Mouse (Mus musculus): ENCODE measurements around the gene Alyref2. TPM values are rescaled to one million over a fixed set of nuclear protein-coding genes. Genes with fewer than 3 reads are reported as not detected.
A peak's percentile ranks its signal among the peaks of the same experiment; 100 is the strongest.
"Not testable (repeated sequence)": the region's sequence is repeated elsewhere in the genome, so short reads cannot be mapped to it uniquely, and the experiment has no call there.

The Alyref2 gene
- 5.5 and 10.9 TPM in 2 replicates for total RNA-seq (2014; fragmentation: Nextera tagmentation)
- 3.5 and 5.3 TPM in 2 replicates for total RNA-seq (2017)

DNA sequence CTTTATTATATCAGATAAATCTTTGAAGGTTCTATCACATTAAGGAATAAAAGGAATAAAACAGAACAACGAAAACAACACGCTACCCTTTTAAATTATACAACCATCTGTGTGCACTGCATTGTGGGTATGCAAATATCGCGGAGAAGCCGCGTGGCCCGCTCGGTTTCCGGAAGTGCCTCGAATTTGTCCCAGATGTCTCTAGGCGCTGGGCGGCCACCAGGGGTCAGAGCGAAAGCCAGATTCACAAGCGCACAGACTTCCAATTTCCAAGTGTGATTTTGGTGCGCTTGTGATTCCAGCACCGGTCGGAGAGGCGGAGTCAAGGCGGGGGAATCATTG is at the start of gene Alyref2:
Gene Alyref2, plus strand, starts transcription at position 229 of the 342 bp plus-strand sequence.
- peak; percentile 65 for ATAC-seq (replicated peaks; ENCODE audit: low FRiP score, low TSS enrichment, poor library complexity, severe bottlenecking)

DNA sequence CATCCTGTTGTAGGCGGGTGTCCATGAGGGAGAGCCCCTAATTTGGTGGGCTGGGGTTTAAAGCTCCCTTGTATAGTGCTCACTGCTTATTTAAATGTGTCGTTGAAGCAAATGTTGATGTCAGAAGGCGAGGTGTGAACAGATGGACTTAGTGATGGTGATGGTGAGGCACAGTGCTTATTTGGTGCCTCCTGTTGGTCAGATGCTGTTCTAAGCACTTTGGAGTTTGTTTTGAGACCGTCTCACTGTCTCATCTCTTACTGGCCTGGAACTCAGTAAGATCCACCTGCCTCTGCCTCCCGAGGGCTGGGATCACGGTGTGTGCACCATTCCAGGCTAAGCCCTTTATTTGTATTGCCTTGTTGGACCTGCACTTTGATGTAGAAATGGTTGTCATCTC is 48.4 kb upstream of the Alyref2 start:
- ATAC-seq (replicated peaks; ENCODE audit: low FRiP score, low TSS enrichment, poor library complexity, severe bottlenecking), result no peak

DNA sequence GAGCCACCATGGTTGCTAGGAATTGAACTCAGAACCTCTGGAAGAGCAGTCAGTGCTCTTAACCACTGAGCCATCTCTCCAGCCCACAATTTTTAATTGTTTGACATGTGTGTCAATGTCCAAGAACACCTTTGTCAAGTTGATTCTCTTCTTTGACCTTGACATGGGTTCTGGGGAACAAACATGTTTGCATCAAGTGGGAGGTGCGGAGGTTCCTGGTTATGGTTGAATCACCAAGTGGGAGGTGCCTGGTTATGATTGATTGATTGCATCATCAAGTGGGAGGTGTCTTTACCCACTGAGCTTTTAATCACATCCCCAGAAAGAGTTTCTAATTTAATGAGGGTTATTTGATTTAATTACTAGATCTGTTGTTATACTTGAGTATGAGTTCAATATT is 45.7 kb upstream of the Alyref2 start:
- ATAC-seq (replicated peaks; ENCODE audit: low FRiP score, low TSS enrichment, poor library complexity, severe bottlenecking), result no peak

DNA sequence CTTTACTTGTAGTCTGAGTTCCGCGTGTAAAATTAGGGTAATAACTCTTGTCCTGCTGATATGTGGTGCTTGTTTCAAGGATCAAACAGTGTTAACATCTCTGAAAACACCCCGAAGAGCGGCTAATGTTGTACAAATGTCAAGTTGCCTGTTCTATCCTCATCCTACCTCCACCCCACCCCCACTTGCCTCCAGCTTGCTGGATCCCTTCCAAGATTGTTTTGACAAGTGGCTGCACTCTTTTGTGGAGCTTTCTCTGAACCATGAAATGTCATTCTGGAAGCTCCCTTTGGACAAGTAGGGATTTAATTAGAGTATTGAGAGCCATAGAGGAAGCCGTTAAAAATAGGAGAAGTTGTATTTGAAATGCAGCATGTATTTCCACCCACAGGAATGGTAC is 43.5 kb upstream of the Alyref2 start:
- ATAC-seq (replicated peaks; ENCODE audit: low FRiP score, low TSS enrichment, poor library complexity, severe bottlenecking), result no peak

DNA sequence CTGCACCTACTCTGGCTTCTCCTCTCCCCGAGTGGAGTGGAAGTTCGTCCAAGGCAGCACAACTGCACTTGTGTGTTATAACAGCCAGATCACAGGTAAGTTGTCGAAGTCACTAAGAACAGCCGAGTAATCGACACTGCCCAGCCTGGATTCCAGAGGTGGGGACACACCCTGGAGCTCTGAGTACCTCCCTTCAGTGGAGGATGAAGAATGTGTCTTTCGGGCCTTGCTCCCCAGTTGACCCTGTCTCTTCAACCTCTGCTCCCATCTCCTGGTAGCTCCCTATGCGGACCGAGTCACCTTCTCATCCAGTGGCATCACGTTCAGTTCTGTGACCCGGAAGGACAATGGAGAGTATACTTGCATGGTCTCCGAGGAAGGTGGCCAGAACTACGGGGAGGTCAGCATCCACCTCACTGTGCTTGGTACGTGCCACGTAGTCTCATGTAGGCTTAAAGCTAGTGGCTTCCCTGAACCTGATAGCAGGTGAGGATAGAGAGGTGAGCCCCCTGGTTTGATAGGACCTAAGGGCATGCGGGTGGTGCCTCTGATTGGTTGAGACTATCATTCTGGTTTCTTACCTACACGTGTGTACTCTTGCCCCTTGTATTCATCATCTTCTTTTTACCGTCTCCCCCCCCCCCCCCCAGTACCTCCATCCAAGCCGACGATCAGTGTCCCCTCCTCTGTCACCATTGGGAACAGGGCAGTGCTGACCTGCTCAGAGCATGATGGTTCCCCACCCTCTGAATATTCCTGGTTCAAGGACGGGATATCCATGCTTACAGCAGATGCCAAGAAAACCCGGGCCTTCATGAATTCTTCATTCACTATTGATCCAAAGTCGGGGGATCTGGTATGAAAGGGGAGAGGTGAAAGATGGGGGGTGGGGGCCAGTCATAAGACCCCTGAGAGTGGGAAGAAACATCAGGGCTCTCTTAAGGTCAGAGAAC is 42.5 kb upstream of the Alyref2 start:
- ATAC-seq (replicated peaks; ENCODE audit: low FRiP score, low TSS enrichment, poor library complexity, severe bottlenecking), result no peak

DNA sequence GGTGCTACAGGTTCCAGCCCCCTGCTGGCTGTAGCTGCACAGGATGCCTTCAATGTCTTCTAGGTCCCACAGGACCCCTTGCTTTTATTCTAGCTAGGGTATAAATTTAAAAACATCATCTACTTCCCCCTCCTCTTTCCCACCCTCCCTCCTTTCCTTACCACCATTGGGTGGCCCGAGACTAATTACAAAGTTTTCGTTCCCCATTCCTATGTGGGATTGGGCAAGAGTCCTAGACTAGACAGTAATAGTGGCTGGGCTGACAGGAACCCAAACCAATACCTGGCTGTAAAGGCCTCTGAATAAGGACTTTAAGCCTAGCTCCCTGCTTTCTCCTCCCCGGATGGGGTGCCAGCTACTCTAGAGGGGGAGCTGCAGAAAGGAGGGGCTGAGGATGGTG is 40.1 kb upstream of the Alyref2 start:
- ATAC-seq (replicated peaks; ENCODE audit: low FRiP score, low TSS enrichment, poor library complexity, severe bottlenecking), result no peak

DNA sequence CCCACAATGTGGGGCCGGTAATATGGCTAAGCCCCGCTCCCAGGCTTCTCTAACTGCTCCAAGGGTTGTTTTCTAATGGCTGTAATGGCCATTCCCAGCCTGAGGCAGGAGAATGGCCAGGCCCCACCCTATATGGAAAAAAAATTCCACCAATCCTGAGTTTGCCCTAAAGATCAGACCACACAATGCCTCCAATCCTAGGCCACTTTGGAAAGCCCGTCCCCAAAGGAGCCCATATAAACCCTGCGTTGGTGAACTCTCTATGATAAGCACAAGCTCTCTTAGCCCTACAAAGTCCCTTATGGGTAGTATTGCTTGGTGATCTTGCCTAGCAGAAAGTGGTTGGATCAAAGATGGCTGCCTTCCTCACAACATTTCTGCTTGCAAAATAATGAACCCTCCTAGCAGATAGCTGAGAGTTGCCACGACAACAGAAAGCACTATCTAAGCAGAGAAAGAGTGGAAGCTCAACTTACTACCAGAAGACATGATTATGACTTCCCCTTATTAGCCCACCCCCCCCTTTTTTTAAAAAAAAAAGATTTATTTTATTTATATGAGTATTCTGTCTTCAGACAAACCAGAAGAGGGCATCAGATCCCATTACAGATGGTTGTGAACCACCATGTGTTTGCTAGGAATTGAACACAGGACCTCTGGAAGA is 37.4 kb upstream of the Alyref2 start:
- no peak for ATAC-seq (replicated peaks; ENCODE audit: low FRiP score, low TSS enrichment, poor library complexity, severe bottlenecking)

DNA sequence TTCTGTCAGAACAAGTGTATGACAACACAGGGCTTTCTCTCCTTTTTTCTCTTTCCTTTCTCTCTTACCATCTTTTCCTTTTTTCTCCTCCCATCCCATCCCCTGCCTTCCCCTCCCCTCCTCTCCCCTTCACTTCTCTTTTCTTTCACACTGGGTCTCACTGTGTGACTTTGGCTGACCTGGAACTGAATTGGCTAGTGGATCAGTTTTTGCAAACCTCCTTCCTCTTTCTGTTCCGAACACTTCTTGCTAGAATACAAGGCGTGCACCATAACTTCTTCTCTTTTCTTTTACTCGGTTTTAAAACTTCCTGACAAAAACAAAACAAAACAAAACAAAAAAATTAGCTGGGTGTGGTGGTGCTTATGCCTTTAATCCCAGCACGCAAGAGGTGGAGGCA is 36.7 kb upstream of the Alyref2 start:
- no peak for ATAC-seq (replicated peaks; ENCODE audit: low FRiP score, low TSS enrichment, poor library complexity, severe bottlenecking)

DNA sequence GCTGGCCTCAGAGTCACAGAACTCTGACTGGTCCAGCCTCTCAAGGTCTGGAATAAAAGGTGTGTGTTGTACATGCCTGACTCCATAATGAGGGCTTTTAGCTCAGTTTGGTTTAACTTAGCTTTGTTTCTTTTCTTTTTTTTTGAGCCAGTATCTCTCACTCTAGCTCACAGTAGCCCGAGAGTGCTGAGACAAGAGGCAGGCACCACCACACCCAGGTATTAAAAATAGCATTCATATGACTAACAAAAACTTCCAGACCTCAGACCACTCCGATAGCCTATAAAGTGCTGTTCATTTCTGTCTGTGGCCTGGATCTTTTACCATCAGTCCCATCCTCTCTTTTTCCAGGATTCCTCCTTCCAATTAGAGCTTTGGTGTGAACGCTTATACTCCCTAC is 33.6 kb upstream of the Alyref2 start:
- no peak for ATAC-seq (replicated peaks; ENCODE audit: low FRiP score, low TSS enrichment, poor library complexity, severe bottlenecking)

DNA sequence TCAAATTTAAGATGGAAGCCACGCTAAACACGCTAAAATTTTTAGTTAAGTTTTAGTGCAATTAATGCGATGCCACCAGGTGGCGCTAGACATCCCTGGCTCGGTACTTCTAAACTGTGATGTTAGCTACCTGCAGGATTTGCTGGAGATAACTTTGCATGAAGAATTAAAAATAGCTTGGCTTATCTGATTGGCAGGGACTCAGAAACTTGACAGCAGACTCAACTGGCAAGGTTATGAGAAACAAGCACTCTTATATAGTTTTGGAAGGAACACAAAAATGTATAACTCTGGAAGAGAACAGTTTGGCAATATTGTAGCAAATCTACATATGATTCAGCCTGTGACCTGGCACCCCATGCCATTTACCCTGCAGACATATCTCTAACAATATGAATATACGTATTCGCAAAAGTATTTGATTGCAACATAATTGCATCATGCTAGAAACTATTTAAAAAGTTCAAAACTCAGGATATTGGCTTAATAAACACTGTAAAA is 32.9 kb upstream of the Alyref2 start:
- ATAC-seq (replicated peaks; ENCODE audit: low FRiP score, low TSS enrichment, poor library complexity, severe bottlenecking), result peak; percentile 59; the same call in 1 of the 2 replicates

DNA sequence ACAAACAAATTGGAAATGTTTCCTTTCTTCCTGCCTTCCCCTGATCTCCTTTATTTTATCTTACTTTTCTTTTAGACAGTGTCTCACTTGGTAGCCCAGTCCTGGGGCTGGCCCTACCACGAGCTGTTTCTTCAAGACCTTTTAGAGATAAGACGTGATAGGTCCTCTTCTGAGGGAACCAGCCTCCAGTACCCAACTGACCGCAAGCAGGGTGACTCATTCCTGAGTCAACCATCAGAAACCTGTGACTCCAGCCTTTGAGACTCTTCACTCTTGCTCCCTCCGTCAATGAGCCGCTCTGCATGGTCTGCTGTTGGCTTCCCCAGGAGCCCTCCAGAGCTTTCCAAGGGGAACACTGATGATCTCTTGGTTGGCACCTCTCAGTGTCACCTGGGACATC is 32.4 kb upstream of the Alyref2 start:
- ATAC-seq (replicated peaks; ENCODE audit: low FRiP score, low TSS enrichment, poor library complexity, severe bottlenecking), result no peak

DNA sequence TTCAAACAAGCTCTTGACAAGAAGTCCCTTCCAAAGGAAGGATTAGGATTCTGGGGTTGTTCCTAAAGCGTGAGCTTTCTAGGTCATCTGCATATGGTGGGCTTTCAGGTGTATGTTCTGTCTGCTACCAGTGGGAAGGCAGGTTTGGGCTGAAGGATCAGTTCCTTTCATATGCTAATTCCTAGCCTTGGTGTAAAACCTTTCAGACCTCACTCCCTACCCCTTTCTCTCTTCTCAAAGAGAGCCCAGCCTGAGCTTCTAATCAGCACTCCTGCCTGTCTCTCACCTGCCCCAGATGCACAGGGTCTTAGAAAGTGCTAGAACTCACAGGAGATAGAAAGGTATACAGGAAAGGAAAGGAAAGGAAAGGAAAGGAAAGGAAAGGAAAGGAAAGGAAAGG is 31.8 kb upstream of the Alyref2 start:
- ATAC-seq (replicated peaks; ENCODE audit: low FRiP score, low TSS enrichment, poor library complexity, severe bottlenecking), result no peak

DNA sequence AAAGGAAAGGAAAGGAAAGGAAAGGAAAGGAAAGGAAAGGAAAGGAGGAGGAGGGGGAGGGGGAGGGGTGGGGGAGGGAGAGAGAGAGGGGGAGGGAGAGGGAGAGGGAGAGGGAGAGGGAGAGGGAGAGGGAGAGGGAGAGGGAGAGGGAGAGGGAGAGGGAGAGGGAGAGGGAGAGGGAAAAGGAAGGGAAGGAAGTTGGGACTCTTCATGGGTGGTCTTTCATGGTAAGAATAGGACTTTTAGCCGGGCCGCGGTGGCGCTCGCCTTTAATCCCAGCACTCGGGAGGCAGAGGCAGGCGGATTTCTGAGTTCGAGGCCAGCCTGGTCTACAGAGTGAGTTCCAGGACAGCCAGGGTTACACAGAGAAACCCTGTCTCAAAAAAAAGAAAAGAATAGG is 31.3 kb upstream of the Alyref2 start:
- not testable (repeated sequence) for ATAC-seq (replicated peaks; ENCODE audit: low FRiP score, low TSS enrichment, poor library complexity, severe bottlenecking)

DNA sequence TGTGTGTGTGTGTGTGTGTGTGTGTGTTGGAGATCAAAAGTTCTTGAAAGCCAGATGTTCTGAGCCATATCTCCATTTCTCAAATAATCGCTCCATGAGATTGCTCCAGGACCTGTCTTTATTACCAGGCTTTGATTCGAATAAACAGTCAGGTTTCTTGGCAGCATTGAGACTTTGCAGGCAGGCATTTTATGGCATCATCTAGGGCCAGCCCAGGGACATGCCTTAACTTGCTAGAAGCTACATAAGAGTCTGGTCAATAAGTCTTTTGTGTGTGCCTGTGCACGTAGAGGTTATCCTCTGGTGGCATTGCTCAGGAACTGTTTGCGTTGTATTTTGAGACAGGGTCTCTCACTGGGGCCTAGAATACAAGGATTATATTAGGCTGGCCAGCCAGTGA is 29.8 kb upstream of the Alyref2 start:
- no peak for ATAC-seq (replicated peaks; ENCODE audit: low FRiP score, low TSS enrichment, poor library complexity, severe bottlenecking)

DNA sequence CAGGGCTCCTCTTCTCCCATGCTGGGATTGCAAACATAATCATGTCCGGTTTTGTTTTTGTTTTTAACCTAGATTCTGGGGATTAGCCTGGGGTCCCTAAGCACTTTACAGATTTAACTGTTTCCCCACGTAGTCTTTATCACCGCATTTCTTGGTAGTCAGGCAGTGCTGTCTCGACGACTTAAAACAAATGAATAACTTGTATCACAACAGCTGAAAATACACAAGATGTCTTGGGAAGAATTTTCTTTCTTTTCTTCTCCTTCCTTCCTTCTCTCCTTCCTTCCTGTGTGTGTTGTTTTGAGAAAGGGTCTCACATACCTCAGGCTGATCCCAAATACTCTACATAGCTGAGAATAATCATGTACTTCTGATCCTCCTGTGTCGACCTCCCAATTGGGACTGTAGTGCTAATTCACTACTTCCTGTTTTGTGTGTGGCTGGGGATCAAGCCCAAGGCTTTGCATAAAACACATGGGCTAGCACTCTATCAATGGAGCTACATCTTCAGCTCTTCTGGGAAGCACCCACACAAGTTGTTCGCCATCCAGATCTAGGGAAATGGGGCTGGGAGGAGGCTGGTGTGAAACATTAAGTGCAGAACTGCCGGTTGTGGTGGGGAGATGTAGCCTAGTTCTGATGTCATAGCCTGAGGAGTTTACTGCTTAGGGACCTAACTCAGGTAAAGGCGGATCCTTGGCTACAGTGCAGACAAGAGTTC is 29.2 kb upstream of the Alyref2 start:
- ATAC-seq (replicated peaks; ENCODE audit: low FRiP score, low TSS enrichment, poor library complexity, severe bottlenecking), result no peak

DNA sequence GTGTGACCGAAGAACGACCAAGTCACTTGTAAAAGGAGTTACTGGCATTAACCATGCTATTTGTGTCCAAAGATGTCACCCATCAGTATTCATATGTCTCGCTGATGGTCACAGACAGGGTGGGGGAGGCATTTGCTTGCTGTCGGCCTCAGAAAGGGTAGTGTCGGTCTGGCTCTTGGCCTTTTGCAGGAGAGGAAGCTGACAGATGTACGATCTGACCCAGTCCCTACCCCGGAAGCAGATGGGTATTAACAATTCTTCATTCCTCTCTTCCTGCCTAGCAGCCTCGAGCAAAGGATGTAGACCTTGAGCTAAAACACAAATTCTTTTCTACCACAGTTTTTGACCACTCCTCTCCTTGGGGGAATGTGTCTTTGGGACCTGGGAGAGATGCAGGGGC is 26.2 kb upstream of the Alyref2 start:
- ATAC-seq (replicated peaks; ENCODE audit: low FRiP score, low TSS enrichment, poor library complexity, severe bottlenecking), result no peak

DNA sequence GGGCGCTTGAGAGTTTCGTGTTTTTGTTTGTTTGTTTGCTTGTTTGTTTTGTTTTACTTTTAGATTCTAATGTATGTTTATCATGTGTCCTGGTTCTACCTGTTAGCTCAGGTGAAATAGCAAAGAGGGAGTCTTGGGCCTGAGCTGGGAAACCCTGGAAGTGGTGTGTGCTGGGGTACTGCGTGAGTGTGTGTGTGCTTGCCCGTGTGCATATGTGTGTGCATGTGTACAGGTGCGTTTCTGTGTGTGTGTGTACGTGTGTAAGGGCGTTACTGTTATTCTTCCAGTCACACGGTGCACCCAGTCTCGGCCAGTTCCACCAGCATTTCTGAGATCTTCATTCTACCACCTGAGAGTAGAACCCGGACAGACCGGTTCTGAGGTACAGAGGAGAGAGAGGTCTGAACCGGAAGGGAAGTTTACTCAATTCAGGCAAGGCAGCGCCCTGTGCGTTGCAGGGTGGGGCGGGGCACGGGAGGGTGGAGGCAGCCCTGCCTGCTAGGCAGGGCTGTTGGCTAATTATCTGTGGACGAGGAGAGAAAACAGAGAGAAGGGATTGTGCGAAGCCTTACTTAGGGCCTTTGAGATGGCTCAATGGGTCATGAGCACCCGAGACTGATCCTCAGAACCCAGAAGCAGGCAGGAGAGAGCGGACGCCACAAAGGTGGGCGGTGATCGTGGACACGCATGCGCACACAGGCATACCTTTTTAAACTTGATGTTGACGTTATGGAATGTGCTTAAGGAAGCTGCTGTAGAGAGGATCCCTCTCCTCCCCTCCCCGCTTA is 25.3 kb upstream of the Alyref2 start:
- 0 out of 2 replicates have a peak, but pooled peaks have one; percentile 50 for ATAC-seq (replicated peaks; ENCODE audit: low FRiP score, low TSS enrichment, poor library complexity, severe bottlenecking)

DNA sequence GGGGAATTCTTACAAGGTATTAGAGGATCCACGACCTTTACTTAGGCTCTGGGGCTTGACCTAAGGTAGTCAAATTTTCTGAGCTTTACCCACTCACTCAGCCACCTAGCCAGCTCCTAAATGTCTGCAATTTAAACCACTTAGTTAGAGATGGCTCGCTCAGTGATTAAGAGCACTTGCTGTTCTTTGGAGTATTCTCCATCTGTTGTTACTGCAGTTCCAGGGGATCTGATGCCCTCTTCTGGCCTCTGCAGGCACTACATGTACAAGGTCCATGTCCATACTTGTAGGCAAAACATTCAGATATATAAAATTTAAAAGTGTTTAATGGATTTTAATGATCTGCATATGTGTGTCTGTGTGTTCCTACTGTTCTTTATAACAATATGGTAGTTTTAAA is 24.3 kb upstream of the Alyref2 start:
- peak; percentile 77; the same call in 1 of the 2 replicates for ATAC-seq (replicated peaks; ENCODE audit: low FRiP score, low TSS enrichment, poor library complexity, severe bottlenecking)

DNA sequence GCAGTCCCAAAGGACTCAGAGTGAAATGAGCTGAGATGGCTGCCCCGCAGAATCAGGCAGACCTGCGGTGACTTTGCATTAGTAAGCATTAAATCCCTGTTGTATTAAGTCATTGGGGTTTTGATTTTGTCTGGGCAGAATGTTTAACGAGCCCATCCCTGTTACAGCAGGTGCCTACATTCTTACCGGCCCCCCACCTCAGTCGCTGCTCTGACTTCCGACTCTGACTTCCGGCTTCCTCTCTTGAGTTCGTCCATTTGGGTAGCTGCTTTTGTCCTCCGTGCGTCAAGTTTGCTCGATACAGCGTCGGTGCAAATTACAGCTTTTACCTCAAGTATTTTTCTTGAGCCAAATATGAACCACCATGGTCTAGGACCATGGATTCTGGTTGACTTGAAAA is 9.0 kb upstream of the Alyref2 start:
- ATAC-seq (replicated peaks; ENCODE audit: low FRiP score, low TSS enrichment, poor library complexity, severe bottlenecking), result no peak
